Mouse (Mus musculus): Measurements from ENCODE around the gene Rab3b.

Gene Rab3b

DNA sequence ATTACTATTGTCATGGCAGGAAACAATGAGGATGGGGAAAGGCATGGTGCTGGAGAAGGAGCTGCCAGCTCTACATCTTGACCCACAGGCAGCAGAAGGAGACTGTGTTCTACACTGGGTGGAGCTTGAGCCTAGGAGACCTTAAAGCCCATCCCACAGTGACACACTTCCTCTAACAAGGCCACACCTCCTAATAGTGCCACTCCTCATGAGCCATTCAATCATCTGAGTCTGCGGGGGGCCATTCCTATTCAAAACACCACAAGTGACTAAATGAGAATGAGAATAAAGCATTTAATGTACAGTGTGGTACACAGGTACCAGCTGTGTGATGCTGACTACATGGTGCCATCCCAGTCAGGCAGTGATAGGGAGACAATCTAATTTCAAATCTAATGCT is 71.3 kb downstream of the Rab3b start:
- DNase-seq (ENCODE audit: low spot score in 2 of 2): no peak

DNA sequence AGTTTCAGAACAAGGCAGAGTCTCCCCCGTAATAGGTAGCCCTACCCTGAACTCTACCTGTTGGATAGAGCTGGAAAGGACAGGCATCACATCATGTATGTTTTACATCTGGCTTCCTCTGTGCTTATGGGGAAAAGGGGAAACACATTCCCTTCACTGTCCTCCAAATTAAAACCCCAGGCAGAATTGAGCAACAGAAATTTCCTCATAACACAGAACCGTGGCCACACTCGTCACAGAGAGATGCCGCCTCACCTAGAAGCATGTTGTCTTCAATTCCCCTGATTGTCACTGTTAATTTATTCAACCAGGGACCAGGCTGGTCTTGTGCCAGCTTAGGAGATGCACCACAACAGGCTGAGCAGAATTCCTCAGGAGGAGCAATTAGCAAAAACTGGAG is 72.8 kb downstream of the Rab3b start:
- DNase-seq (ENCODE audit: low spot score in 2 of 2): no peak

GRCm38 (mm10) chr4:108959696-108960095 is 80.8 kb downstream of the Rab3b start:
- no peak for DNase-seq (ENCODE audit: low spot score in 2 of 2)

- no peak for DNase-seq (ENCODE audit: low spot score in 2 of 2)
Measured at GRCm38 (mm10) chr4:108960619-108961460, 82.0 kb downstream of the Rab3b start.

- DNase-seq (ENCODE audit: low spot score in 2 of 2): no peak
Measured at GRCm38 (mm10) chr4:108963017-108963416, 84.2 kb downstream of the Rab3b start.

DNA sequence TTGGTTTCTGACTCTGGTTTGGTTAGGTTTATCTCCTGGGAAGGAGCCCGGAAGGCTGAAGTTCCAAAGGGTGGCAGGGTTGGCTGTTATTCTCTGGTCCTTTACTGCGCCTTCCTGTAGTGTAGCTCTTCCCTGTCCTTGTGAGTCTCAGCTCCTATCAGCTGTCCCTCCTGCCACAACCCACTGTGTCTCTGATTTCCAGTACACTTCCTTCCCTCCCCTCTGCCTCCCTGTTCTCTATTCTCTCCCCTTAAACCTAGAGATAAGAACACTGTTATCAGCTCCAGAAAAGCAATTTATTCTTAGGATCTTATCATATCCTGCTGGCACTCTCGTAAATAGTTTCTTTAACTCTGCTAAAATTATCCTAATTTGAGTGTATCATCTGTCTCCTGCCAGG is 90.7 kb downstream of the Rab3b start:
- DNase-seq (ENCODE audit: low spot score in 2 of 2): no peak

- no peak for DNase-seq (ENCODE audit: low spot score in 2 of 2)
Measured at GRCm38 (mm10) chr4:108971054-108971453, 92.2 kb downstream of the Rab3b start.

DNA sequence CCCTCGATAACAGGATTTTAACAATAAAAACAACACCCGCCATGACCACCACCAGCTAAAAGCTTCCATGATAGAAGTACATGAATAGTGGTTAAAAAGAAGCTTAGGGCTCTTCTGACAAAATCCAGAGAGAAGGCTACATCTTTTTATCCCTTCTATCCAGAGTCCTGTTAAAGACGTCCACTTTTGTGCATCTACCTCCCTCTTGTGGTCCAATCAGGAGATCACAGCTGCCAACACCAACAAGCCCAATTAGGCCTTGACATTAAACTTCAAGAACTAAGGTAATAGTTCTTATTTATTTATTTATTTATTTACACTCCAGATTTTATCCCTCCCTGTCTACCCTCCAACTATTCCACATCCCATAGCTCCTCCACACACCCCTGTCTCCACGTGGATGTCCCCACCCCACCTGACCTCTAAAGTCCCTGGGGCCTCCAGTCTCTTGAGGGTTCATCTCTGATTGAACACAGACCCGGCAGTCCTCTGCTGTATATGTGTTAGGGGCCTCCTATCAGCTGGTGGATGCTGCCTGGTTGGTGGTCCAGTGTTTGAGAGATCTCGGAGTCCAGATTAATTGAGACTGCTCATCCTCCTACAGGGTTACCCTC is 97.7 kb downstream of the Rab3b start:
- peak in 1 of 2 experiments; percentile 22 for DNase-seq (ENCODE audit: low spot score in 2 of 2)

DNA sequence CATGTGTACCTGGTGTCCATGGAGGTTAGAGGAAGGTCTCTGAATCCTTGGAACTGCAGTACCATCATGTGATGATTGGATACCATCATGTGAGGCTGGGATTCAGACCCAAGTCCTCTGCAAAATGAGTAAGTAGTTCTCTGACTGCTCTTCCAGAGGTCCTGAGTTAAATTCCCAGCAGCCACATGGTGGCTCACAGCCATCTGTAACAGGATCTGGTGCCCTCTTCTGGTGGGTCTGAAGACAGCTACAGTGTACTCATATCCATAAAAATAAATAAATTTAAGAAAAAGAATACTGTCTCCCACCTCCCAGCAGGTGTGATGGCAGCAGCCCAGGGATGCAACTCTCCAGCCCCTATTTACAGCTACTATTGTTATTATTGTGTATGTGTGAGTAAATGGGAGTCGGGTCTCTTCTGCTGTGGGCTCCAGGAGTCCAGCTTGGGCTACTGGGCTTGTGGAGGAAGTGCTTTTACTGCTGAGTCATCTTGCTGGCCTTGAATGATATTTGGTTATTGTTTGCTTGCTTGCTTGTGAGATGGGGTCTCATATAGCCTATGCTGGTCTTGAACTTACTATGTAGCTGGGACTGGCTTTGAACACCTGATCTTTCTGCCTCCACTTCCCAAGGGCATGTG is 108.1 kb downstream of the Rab3b start:
- DNase-seq (ENCODE audit: low spot score in 2 of 2): no peak

GRCm38 (mm10) chr4:108987473-108987842 is 108.6 kb downstream of the Rab3b start:
- no peak for DNase-seq (ENCODE audit: low spot score in 2 of 2)

DNA sequence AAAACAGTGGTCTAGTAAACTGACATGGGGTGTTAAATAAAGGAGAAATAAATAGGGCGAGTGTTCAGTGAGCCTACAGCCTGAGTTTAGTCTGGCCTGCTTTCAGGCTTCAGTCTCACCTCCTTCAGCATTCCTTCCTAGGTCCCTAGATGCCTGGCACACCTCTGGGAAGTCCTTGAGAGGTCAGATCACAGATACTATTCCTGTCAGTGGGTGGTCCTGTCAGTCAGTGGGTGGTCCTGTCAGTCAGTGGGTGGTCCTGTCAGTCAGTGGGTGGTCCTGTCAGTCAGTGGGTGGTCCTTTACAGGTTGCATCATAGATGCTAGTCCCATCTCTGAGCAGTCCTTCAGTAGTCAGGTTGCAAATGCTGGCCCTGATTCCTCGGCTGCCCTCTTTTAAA is 110.6 kb downstream of the Rab3b start:
- DNase-seq (ENCODE audit: low spot score in 2 of 2): no peak

GRCm38 (mm10) chr4:108990032-108990431 is 111.2 kb downstream of the Rab3b start:
- DNase-seq (ENCODE audit: low spot score in 2 of 2): no peak

DNA sequence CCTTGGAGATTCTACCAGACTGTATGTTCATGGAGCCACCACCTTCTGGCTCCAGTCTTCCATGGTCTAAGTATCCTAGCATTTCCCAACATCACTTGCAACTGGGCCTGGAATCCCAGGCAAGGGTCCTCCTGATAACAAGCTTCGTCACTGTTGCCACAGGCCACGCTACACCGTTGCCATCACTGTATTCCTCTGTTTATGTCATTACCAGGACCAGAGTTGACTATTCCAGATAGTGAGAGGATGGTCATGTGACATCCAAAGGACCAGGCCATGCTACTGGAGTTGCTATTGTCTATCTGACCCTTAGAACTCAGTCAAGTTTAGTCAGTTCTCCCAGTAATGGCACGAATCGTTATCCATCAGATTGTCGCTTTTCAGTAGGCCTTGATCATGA is 111.7 kb downstream of the Rab3b start:
- DNase-seq (ENCODE audit: low spot score in 2 of 2): no peak

GRCm38 (mm10) chr4:108991811-108992210 is 112.9 kb downstream of the Rab3b start:
- no peak for DNase-seq (ENCODE audit: low spot score in 2 of 2)
